Mouse (Mus musculus): ENCODE results near the gene Ppp6r2. TPM values are rescaled to one million over a fixed set of nuclear protein-coding genes. Genes with fewer than 3 reads are reported as not detected.
A peak's percentile ranks its signal among the peaks of the same experiment; 100 is the strongest.

Ppp6r2 gene
- polyA plus RNA-seq, 1 experiment from 2014 or later, result 87.3 TPM

DNA sequence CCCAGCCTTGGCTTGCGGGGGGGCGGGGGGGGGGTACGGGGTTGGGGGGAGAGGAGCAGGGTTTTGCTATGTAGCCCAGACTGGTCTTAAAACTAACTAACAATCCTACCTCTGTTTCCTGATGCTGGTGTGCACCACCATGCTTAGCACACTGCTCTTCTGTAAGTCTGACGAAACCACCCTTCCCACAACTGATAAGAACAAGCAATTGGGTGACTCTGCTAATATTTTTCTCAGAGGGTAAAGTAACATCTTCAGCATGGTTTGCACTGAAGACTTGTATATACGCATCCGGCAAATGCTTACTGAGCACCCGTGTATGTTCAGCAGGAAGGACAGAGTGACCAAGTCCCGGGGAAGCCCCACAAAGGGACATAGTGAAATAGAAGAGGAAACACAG lies 109.9 kb downstream of the Ppp6r2 start:
- H3K4me1 ChIP-seq (replicated peaks), result peaks cover 7% of the 10 kb centered on the region
- no peak overlapping the region for H3K4me3 ChIP-seq
- no peak overlapping the region for H3K9ac ChIP-seq
- H3K27me3 ChIP-seq, result peaks cover 29% of the 10 kb centered on the region
- H3K27ac ChIP-seq, result no peak overlapping the region
- WGBS, result 85% methylated on average over 8 of the region's 8 CpGs
- no peaks in the 10 kb centered on the region for H3K36me3 ChIP-seq
- H3K9me3 ChIP-seq, result no peaks in the 10 kb centered on the region
- H3K4me2 ChIP-seq, result no peak overlapping the region
- ATAC-seq (ENCODE audit: low FRiP score), result no peak

- H3K9me3 ChIP-seq, result no peaks in the 10 kb centered on the region
- peaks cover 29% of the 10 kb centered on the region for H3K27me3 ChIP-seq
- H3K36me3 ChIP-seq, result no peaks in the 10 kb centered on the region
- no peak within 1 kb of the TSS for H3K9ac ChIP-seq
- 11% methylated on average over 26 of the region's 26 CpGs for WGBS
- no peak within 1 kb of the TSS for H3K4me3 ChIP-seq
- H3K27ac ChIP-seq, result no peak within 1 kb of the TSS
- no peak for ATAC-seq (ENCODE audit: low FRiP score)
- peak within 1 kb of the TSS; percentile 35 for H3K4me2 ChIP-seq
- H3K4me1 ChIP-seq (replicated peaks), result peaks cover 7% of the 10 kb centered on the region
These were observed 111.5 kb downstream of the Ppp6r2 start, which contains the start of gene Adm2 for GRCm38 (mm10) chr15:89322670-89323522. Gene Adm2 (plus strand): TSS chr15:89322720.

GRCm38 (mm10) chr15:89323656-89324055 lies 112.3 kb downstream of the Ppp6r2 start:
- Histone ChIP-seq H3K4me1 (replicated peaks) (peaks cover 7% of the 10 kb centered on the region), H3K4me3 (no peak overlapping the region), H3K36me3 (no peaks in the 10 kb centered on the region), H3K4me2 (no peak overlapping the region), H3K9ac (no peak overlapping the region), H3K27ac (no peak overlapping the region), H3K9me3 (no peaks in the 10 kb centered on the region), H3K27me3 (peaks cover 29% of the 10 kb centered on the region)
- 95% methylated on average over 4 of the region's 4 CpGs for WGBS
- no peak for ATAC-seq (ENCODE audit: low FRiP score)

DNA sequence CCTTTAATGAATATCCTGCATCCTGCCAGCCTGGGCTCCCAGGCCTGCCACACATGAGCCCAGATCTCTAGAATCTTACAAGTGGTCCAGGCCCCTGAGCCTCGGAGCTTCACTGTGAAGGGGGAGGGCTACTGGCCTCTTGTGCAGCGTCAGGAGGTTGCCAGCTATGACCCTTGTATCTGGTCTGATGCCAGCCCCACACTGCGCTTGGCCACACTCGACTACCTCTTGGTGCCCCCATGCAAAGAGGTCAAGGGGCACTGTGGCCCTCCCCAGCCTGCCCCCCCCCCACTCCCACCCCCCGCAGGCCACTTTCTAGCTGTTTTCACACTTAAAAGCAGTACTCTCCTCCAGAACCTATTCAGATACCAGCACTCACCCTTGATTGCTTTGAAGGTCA lies 115.1 kb downstream of the Ppp6r2 start:
- Histone ChIP-seq H3K9me3 (no peaks in the 10 kb centered on the region), H3K4me3 (no peak overlapping the region), H3K27me3 (peaks cover 24% of the 10 kb centered on the region), H3K4me2 (no peak overlapping the region), H3K27ac (no peak overlapping the region), H3K36me3 (no peaks in the 10 kb centered on the region), H3K4me1 (replicated peaks) (peaks cover 7% of the 10 kb centered on the region), H3K9ac (no peak overlapping the region)
- WGBS, result 80% methylated on average over 5 of the region's 5 CpGs
- ATAC-seq (ENCODE audit: low FRiP score), result no peak

GRCm38 (mm10) chr15:89334271-89334670 lies 122.9 kb downstream of the Ppp6r2 start, which contains the start of gene Miox:
Gene Miox (plus strand): TSS chr15:89334398.
- H3K4me2 ChIP-seq, result no peak within 1 kb of the TSS
- WGBS, result 88% methylated on average over 7 of the region's 7 CpGs
- no peak for ATAC-seq (ENCODE audit: low FRiP score)
- H3K27ac ChIP-seq, result no peak within 1 kb of the TSS
- no peaks in the 10 kb centered on the region for H3K9me3 ChIP-seq
- H3K4me1 ChIP-seq (replicated peaks), result no peaks in the 10 kb centered on the region
- no peak within 1 kb of the TSS for H3K4me3 ChIP-seq
- H3K27me3 ChIP-seq, result no peaks in the 10 kb centered on the region
- H3K36me3 ChIP-seq, result no peaks in the 10 kb centered on the region
- H3K9ac ChIP-seq, result no peak within 1 kb of the TSS

GRCm38 (mm10) chr15:89334774-89335537 lies 123.6 kb downstream of the Ppp6r2 start:
- no peak overlapping the region for H3K4me3 ChIP-seq
- no peaks in the 10 kb centered on the region for H3K27me3 ChIP-seq
- WGBS, result 84% methylated on average over 17 of the region's 17 CpGs
- no peaks in the 10 kb centered on the region for H3K4me1 ChIP-seq (replicated peaks)
- no peak overlapping the region for H3K4me2 ChIP-seq
- H3K9me3 ChIP-seq, result no peaks in the 10 kb centered on the region
- H3K36me3 ChIP-seq, result no peaks in the 10 kb centered on the region
- no peak overlapping the region for H3K9ac ChIP-seq
- no peak for ATAC-seq (ENCODE audit: low FRiP score)
- H3K27ac ChIP-seq, result no peak overlapping the region

DNA sequence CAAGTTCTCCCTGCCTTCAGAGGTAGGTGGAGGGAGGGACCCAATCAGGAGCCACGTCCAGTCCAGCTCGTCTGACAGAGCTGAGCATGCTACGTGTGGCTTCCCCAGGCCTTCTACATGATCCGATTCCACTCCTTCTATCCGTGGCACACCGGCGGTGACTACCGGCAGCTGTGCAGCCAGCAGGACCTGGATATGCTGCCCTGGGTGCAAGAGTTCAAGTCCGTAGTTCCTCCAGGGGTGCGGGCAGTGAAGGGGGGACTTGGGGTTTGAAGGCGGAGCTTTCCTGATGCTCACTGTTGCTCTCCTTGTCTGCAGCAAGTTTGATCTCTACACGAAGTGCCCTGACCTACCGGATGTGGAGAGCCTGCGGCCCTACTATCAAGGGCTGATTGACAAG lies 125.1 kb downstream of the Ppp6r2 start:
- no peak for ATAC-seq (ENCODE audit: low FRiP score)
- H3K27me3 ChIP-seq, result no peaks in the 10 kb centered on the region
- H3K9me3 ChIP-seq, result no peaks in the 10 kb centered on the region
- no peaks in the 10 kb centered on the region for H3K4me1 ChIP-seq (replicated peaks)
- no peak overlapping the region for H3K4me3 ChIP-seq
- H3K36me3 ChIP-seq, result no peaks in the 10 kb centered on the region
- no peak overlapping the region for H3K4me2 ChIP-seq
- H3K27ac ChIP-seq, result no peak overlapping the region
- WGBS, result 88% methylated on average over 14 of the region's 14 CpGs
- H3K9ac ChIP-seq, result no peak overlapping the region

Small RNA genes lying within 50 kb of the gene (microRNA-seq; reads per million reads assigned to microRNA genes)
- gene Mir6958 (6.3 reads per million, percentile 19 among the genes with 10 or more reads in this experiment), gene Mir6959 (not detected), gene Mir7118 (0.70 reads per million)

Other genes starting within 250 kb of the Ppp6r2 start
- gene Mlc1, start 232.5 kb upstream of the Ppp6r2 start, polyA plus RNA-seq (2015; fragmentation: Nextera tagmentation; extraction: Ambion mirVana), result 8.2 and 11.8 TPM in 2 replicates
- not detected in 2 replicates for gene Mov10l1, start 228.6 kb upstream of the Ppp6r2 start, polyA plus RNA-seq (2015; fragmentation: Nextera tagmentation; extraction: Ambion mirVana)
- 3.8 and 4.1 TPM in 2 replicates for gene Panx2, start 151.8 kb upstream of the Ppp6r2 start, polyA plus RNA-seq (2015; fragmentation: Nextera tagmentation; extraction: Ambion mirVana)
- gene Trabd, start 136.4 kb upstream of the Ppp6r2 start, polyA plus RNA-seq (2015; fragmentation: Nextera tagmentation; extraction: Ambion mirVana), result 38.8 and 39.5 TPM in 2 replicates
- gene Selenoo, start 122.5 kb upstream of the Ppp6r2 start, polyA plus RNA-seq (2015; fragmentation: Nextera tagmentation; extraction: Ambion mirVana), result 19.9 and 20.7 TPM in 2 replicates
- gene Tubgcp6, start 88.4 kb upstream of the Ppp6r2 start, polyA plus RNA-seq (2015; fragmentation: Nextera tagmentation; extraction: Ambion mirVana), result 17.5 and 18.9 TPM in 2 replicates
- 24.3 and 24.5 TPM in 2 replicates for gene Hdac10, start 82.9 kb upstream of the Ppp6r2 start, polyA plus RNA-seq (2015; fragmentation: Nextera tagmentation; extraction: Ambion mirVana)
- 5.9 and 7.1 TPM in 2 replicates for gene Mapk12, start 70.8 kb upstream of the Ppp6r2 start, polyA plus RNA-seq (2015; fragmentation: Nextera tagmentation; extraction: Ambion mirVana)
- 36.1 and 36.5 TPM in 2 replicates for gene Mapk11, start 61.9 kb upstream of the Ppp6r2 start, polyA plus RNA-seq (2015; fragmentation: Nextera tagmentation; extraction: Ambion mirVana)
- 99.2 and 104 TPM in 2 replicates for gene Plxnb2, start 30.8 kb upstream of the Ppp6r2 start, polyA plus RNA-seq (2015; fragmentation: Nextera tagmentation; extraction: Ambion mirVana)
- gene Dennd6b, start 15.1 kb upstream of the Ppp6r2 start, polyA plus RNA-seq (2015; fragmentation: Nextera tagmentation; extraction: Ambion mirVana), result 75.1 and 86.5 TPM in 2 replicates
- 78.4 and 83.3 TPM in 2 replicates for gene Sbf1, start 103.8 kb downstream of the Ppp6r2 start, polyA plus RNA-seq (2015; fragmentation: Nextera tagmentation; extraction: Ambion mirVana)
- not detected in 2 replicates for gene Adm2, start 111.2 kb downstream of the Ppp6r2 start, polyA plus RNA-seq (2015; fragmentation: Nextera tagmentation; extraction: Ambion mirVana)
- not detected in 2 replicates for gene Miox, start 122.8 kb downstream of the Ppp6r2 start, polyA plus RNA-seq (2015; fragmentation: Nextera tagmentation; extraction: Ambion mirVana)
- 32.2 and 32.6 TPM in 2 replicates for gene Lmf2, start 144.1 kb downstream of the Ppp6r2 start, polyA plus RNA-seq (2015; fragmentation: Nextera tagmentation; extraction: Ambion mirVana)
- 104 TPM in 2 replicates for gene Ncaph2, start 144.2 kb downstream of the Ppp6r2 start, polyA plus RNA-seq (2015; fragmentation: Nextera tagmentation; extraction: Ambion mirVana)
- 10.9 and 11.3 TPM in 2 replicates for gene Sco2, start 162.3 kb downstream of the Ppp6r2 start, polyA plus RNA-seq (2015; fragmentation: Nextera tagmentation; extraction: Ambion mirVana)
- 2.2 and 2.4 TPM in 2 replicates for gene Tymp, start 165.5 kb downstream of the Ppp6r2 start, polyA plus RNA-seq (2015; fragmentation: Nextera tagmentation; extraction: Ambion mirVana)
- 2.4 and 3.4 TPM in 2 replicates for gene Odf3b, start 167.7 kb downstream of the Ppp6r2 start, polyA plus RNA-seq (2015; fragmentation: Nextera tagmentation; extraction: Ambion mirVana)
- gene Klhdc7b, start 173.4 kb downstream of the Ppp6r2 start, polyA plus RNA-seq (2015; fragmentation: Nextera tagmentation; extraction: Ambion mirVana), result 0.05 TPM in 1 of 2 replicates, not detected in the other
- gene Syce3, start 198.9 kb downstream of the Ppp6r2 start, polyA plus RNA-seq (2015; fragmentation: Nextera tagmentation; extraction: Ambion mirVana), result not detected in 2 replicates
- 0.99 and 1.3 TPM in 2 replicates for gene Cpt1b, start 214.3 kb downstream of the Ppp6r2 start, polyA plus RNA-seq (2015; fragmentation: Nextera tagmentation; extraction: Ambion mirVana)
- gene C730034F03Rik, start 218.0 kb downstream of the Ppp6r2 start, polyA plus RNA-seq (2015; fragmentation: Nextera tagmentation; extraction: Ambion mirVana), result 5.4 and 8.2 TPM in 2 replicates
- not detected in 2 replicates for gene Gm44502, start 218.1 kb downstream of the Ppp6r2 start, polyA plus RNA-seq (2015; fragmentation: Nextera tagmentation; extraction: Ambion mirVana)
- gene Chkb, start 218.4 kb downstream of the Ppp6r2 start, polyA plus RNA-seq (2015; fragmentation: Nextera tagmentation; extraction: Ambion mirVana), result 92.7 and 98.4 TPM in 2 replicates
- gene Mapk8ip2, start 242.4 kb downstream of the Ppp6r2 start, polyA plus RNA-seq (2015; fragmentation: Nextera tagmentation; extraction: Ambion mirVana), result 74.0 and 80.1 TPM in 2 replicates

Data from hindbrain, embryonic 13.5 days (tissue).